Mouse (Mus musculus): ENCODE measurements at regions not wholly inside any gene's neighbourhood (a gene's known extent, or its start where the extent isn't known, plus 50 kb on each side); places are given as distances from the start of the nearest gene placed in this dataset.
A peak's percentile ranks its signal among the peaks of the same experiment; 100 is the strongest.

- Histone ChIP-seq H3K4me3 (ENCODE audit: low read depth, low read length) (no peak overlapping the region), H3K27me3 (replicated peaks; ENCODE audit: control insufficient read depth, insufficient read depth, low read length) (no peaks in the 10 kb centered on the region), H3K27ac (ENCODE audit: low read depth, low read length) (no peak overlapping the region), H3K4me1 (replicated peaks; ENCODE audit: control insufficient read depth, insufficient read depth, low read length) (no peaks in the 10 kb centered on the region), H3K9ac (ENCODE audit: low read depth, low read length) (no peak overlapping the region), H3K4me2 (replicated peaks; ENCODE audit: low read depth) (no peak overlapping the region), H3K9me3 (ENCODE audit: control insufficient read depth) (no peaks in the 10 kb centered on the region), H3K36me3 (ENCODE audit: control insufficient read depth, insufficient read depth) (no peaks in the 10 kb centered on the region)
- no peak for ATAC-seq
- TF ChIP-seq CTCF (IDR thresholded peaks at IDR 0.05; ENCODE audit: low read depth) = no peak
- 53% methylated on average over 4 of the region's 4 CpGs for WGBS
These were observed 170.8 kb upstream of the Arg1 start for GRCm38 (mm10) chr10:25098070-25098469.

GRCm38 (mm10) chr10:25089705-25090386 lies 162.6 kb upstream of the Arg1 start:
- no peak overlapping the region for H3K4me3 ChIP-seq (ENCODE audit: low read depth, low read length)
- no peak overlapping the region for H3K27ac ChIP-seq (ENCODE audit: low read depth, low read length)
- 0 out of 2 replicates have a peak overlapping the region, but pooled peaks have one; percentile 13 for H3K4me2 ChIP-seq (replicated peaks; ENCODE audit: low read depth)

DNA sequence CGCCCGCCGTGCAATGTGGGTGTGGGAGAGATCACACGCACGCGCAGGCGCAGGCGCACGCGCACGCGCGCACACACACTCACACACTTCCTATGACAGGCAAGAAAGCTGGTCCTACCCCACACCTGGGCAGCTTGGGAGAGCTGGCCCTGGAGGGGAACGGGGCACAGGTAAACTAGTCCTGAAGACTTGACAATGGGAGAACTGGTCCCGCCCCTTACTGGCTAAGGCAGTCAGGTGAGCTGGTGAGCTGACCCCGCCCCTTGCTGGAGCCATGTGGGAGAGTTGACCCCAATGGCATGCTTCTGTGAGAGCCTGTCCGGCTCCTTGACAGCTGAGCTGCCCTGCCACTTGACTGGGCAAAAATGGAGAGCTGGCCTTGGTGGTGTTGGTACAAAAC lies 159.5 kb upstream of the Arg1 start:
- no peak for ATAC-seq

More at GRCm38 (mm10) chr10:25089705-25090386, 162.6 kb upstream of the Arg1 start:
- Histone ChIP-seq H3K36me3 (ENCODE audit: control insufficient read depth, insufficient read depth) (no peaks in the 10 kb centered on the region), H3K9me3 (ENCODE audit: control insufficient read depth) (no peaks in the 10 kb centered on the region), H3K9ac (ENCODE audit: low read depth, low read length) (no peak overlapping the region), H3K27me3 (replicated peaks; ENCODE audit: control insufficient read depth, insufficient read depth, low read length) (no peaks in the 10 kb centered on the region), H3K4me1 (replicated peaks; ENCODE audit: control insufficient read depth, insufficient read depth, low read length) (no peaks in the 10 kb centered on the region)
- ATAC-seq = peak; percentile 45; the same call in 1 of the 2 replicates
- WGBS = 27% methylated on average over 4 of the region's 4 CpGs
- no peak for TF ChIP-seq CTCF (IDR thresholded peaks at IDR 0.05; ENCODE audit: low read depth)

DNA sequence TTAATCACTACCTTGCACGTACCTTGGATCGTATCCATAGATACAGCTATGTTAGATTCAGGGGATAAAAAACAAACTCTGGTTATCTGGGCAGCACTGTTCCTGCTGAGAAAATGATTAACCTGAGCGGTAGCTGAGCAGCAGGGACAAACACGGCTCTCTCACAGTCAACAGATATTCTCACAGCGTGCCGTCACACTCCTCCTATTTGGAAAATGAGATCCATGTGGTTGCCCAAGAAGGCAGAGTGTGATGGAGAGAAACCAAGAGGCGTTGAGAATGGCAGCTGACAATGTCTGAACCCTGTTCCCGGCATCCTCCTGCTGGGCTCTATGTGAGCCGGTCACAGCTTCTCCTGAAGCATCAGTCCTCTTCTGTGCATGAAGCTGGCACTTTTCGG lies 155.6 kb upstream of the Arg1 start:
- TF ChIP-seq CTCF (IDR thresholded peaks at IDR 0.05; ENCODE audit: low read depth) = no peak
- no peak overlapping the region for H3K4me3 ChIP-seq (ENCODE audit: low read depth, low read length)
- no peaks in the 10 kb centered on the region for H3K27me3 ChIP-seq (replicated peaks; ENCODE audit: control insufficient read depth, insufficient read depth, low read length)
- H3K9ac ChIP-seq (ENCODE audit: low read depth, low read length) = no peak overlapping the region
- H3K4me1 ChIP-seq (replicated peaks; ENCODE audit: control insufficient read depth, insufficient read depth, low read length) = no peaks in the 10 kb centered on the region
- 0 out of 2 replicates have a peak, but pooled peaks have one; percentile 16 for ATAC-seq
- H3K36me3 ChIP-seq (ENCODE audit: control insufficient read depth, insufficient read depth) = no peaks in the 10 kb centered on the region
- H3K27ac ChIP-seq (ENCODE audit: low read depth, low read length) = no peak overlapping the region
- peak overlapping the region; percentile 53 for H3K4me2 ChIP-seq (replicated peaks; ENCODE audit: low read depth)
- no peaks in the 10 kb centered on the region for H3K9me3 ChIP-seq (ENCODE audit: control insufficient read depth)
- 39% methylated on average over 10 of the region's 10 CpGs for WGBS

More for the DNA sequence above, 159.5 kb upstream of the Arg1 start:
- H3K4me2 ChIP-seq (replicated peaks; ENCODE audit: low read depth) = no peak overlapping the region
- no peaks in the 10 kb centered on the region for H3K9me3 ChIP-seq (ENCODE audit: control insufficient read depth)
- no peak overlapping the region for H3K27ac ChIP-seq (ENCODE audit: low read depth, low read length)
- TF ChIP-seq CTCF (IDR thresholded peaks at IDR 0.05; ENCODE audit: low read depth) = no peak
- H3K36me3 ChIP-seq (ENCODE audit: control insufficient read depth, insufficient read depth) = no peaks in the 10 kb centered on the region
- H3K27me3 ChIP-seq (replicated peaks; ENCODE audit: control insufficient read depth, insufficient read depth, low read length) = no peaks in the 10 kb centered on the region
- no peak overlapping the region for H3K4me3 ChIP-seq (ENCODE audit: low read depth, low read length)
- WGBS = 93% methylated on average over 17 of the region's 17 CpGs
- no peak overlapping the region for H3K9ac ChIP-seq (ENCODE audit: low read depth, low read length)
- H3K4me1 ChIP-seq (replicated peaks; ENCODE audit: control insufficient read depth, insufficient read depth, low read length) = no peaks in the 10 kb centered on the region

DNA sequence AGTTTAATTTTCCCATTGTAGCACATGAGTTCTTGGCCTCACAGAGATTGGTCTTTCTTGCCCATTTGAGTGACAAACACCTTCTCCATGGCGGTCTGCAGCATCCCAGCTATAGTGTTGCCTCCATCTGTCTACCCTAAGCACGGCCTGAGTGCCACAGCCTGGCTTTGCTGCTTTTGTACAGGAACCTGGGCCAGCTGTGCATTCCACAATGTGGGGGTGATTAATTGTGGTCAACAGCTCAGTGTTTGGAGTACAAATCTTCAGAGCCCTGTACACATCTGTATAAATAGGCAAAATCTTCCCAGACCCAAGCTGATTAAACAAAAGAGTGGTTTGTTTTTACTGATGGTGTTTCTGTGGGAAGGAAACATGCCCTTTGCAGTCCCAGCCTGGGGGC lies 145.3 kb upstream of the Arg1 start:
- Histone ChIP-seq H3K9ac (ENCODE audit: low read depth, low read length) (no peak overlapping the region), H3K27ac (ENCODE audit: low read depth, low read length) (no peak overlapping the region), H3K36me3 (ENCODE audit: control insufficient read depth, insufficient read depth) (no peaks in the 10 kb centered on the region), H3K9me3 (ENCODE audit: control insufficient read depth) (no peaks in the 10 kb centered on the region), H3K4me1 (replicated peaks; ENCODE audit: control insufficient read depth, insufficient read depth, low read length) (no peaks in the 10 kb centered on the region), H3K4me2 (replicated peaks; ENCODE audit: low read depth) (no peak overlapping the region), H3K4me3 (ENCODE audit: low read depth, low read length) (no peak overlapping the region), H3K27me3 (replicated peaks; ENCODE audit: control insufficient read depth, insufficient read depth, low read length) (no peaks in the 10 kb centered on the region)
- WGBS = 60% methylated on average over 2 of the region's 2 CpGs
- ATAC-seq = no peak
- TF ChIP-seq CTCF (IDR thresholded peaks at IDR 0.05; ENCODE audit: low read depth) = no peak

- TF ChIP-seq CTCF (IDR thresholded peaks at IDR 0.05; ENCODE audit: low read depth) = no peak
- no peaks in the 10 kb centered on the region for H3K9me3 ChIP-seq (ENCODE audit: control insufficient read depth)
- no peaks in the 10 kb centered on the region for H3K27me3 ChIP-seq (replicated peaks; ENCODE audit: control insufficient read depth, insufficient read depth, low read length)
- no peak overlapping the region for H3K4me2 ChIP-seq (replicated peaks; ENCODE audit: low read depth)
- no peak overlapping the region for H3K9ac ChIP-seq (ENCODE audit: low read depth, low read length)
- ATAC-seq = no peak
- 62% methylated on average over 8 of the region's 8 CpGs for WGBS
- no peaks in the 10 kb centered on the region for H3K36me3 ChIP-seq (ENCODE audit: control insufficient read depth, insufficient read depth)
- H3K4me3 ChIP-seq (ENCODE audit: low read depth, low read length) = no peak overlapping the region
- H3K27ac ChIP-seq (ENCODE audit: low read depth, low read length) = no peak overlapping the region
- H3K4me1 ChIP-seq (replicated peaks; ENCODE audit: control insufficient read depth, insufficient read depth, low read length) = no peaks in the 10 kb centered on the region
These were observed 141.0 kb upstream of the Arg1 start for GRCm38 (mm10) chr10:25068301-25068700.
